Mouse (Mus musculus) urinary bladder, adult 2 months (tissue): ENCODE results near the gene Olfr1413. TPM values are rescaled to one million over a fixed set of nuclear protein-coding genes. Genes with fewer than 3 reads are reported as not detected.

Source experiments
- DNase-seq: peaks from one replicate; pipeline ENCODE4 v3.0.0; 2022; ENCODE audit warnings: low spot score
- polyA plus RNA-seq: library from polyadenylated mRNA; depleted of rRNA; stranded (reverse); fragments of >200 nt; gene quantifications from 2 replicates; pipeline ENCODE4 v1.2.3, GENCODE M21; 2012; rRNA removed

The Olfr1413 gene
- polyA plus RNA-seq, result not detected in 2 replicates

GRCm38 (mm10) chr1:92571022-92571421, at the start of gene Olfr1413:
Gene Olfr1413 (plus strand): TSS chr1:92571322.
- no peak for DNase-seq

- no peak for DNase-seq
Measured at GRCm38 (mm10) chr1:92521376-92521775, 49.7 kb upstream of the Olfr1413 start.

- no peak for DNase-seq
Measured at GRCm38 (mm10) chr1:92523764-92524163, 47.4 kb upstream of the Olfr1413 start.

GRCm38 (mm10) chr1:92536972-92537371, 34.1 kb upstream of the Olfr1413 start:
- DNase-seq, result no peak

- no peak for DNase-seq
Measured at GRCm38 (mm10) chr1:92539071-92539470, 32.1 kb upstream of the Olfr1413 start.

GRCm38 (mm10) chr1:92545929-92546328, 25.2 kb upstream of the Olfr1413 start:
- no peak for DNase-seq

GRCm38 (mm10) chr1:92585479-92585878, 14.4 kb downstream of the Olfr1413 start, which contains the start of gene Olfr1412:
Gene Olfr1412 (plus strand): TSS chr1:92585779.
- no peak for DNase-seq

GRCm38 (mm10) chr1:92594111-92594510, 23.0 kb downstream of the Olfr1413 start, which contains the start of gene Olfr1411:
Gene Olfr1411 (plus strand): TSS chr1:92594411.
- DNase-seq, result no peak

GRCm38 (mm10) chr1:92596019-92596418, 24.9 kb downstream of the Olfr1413 start:
- DNase-seq, result no peak

- no peak for DNase-seq
Measured at GRCm38 (mm10) chr1:92605482-92605881, 34.4 kb downstream of the Olfr1413 start, which contains the start of gene Olfr1410. Gene Olfr1410 (plus strand): TSS chr1:92605782.

GRCm38 (mm10) chr1:92607711-92608110, 36.6 kb downstream of the Olfr1413 start:
- no peak for DNase-seq

GRCm38 (mm10) chr1:92611008-92611407, 39.9 kb downstream of the Olfr1413 start:
- no peak for DNase-seq

GRCm38 (mm10) chr1:92613175-92613574, 42.1 kb downstream of the Olfr1413 start:
- no peak for DNase-seq

- DNase-seq, result no peak
Measured at GRCm38 (mm10) chr1:92614516-92614915, 43.4 kb downstream of the Olfr1413 start.

GRCm38 (mm10) chr1:92616046-92616445, 44.9 kb downstream of the Olfr1413 start:
- no peak for DNase-seq

GRCm38 (mm10) chr1:92617488-92617887, 46.4 kb downstream of the Olfr1413 start, which contains the start of gene Olfr12:
Gene Olfr12 (plus strand): TSS chr1:92617788.
- no peak for DNase-seq

- no peak for DNase-seq
Measured at GRCm38 (mm10) chr1:92618360-92618759, 47.2 kb downstream of the Olfr1413 start.

Other genes with a start within 250 kb of the Olfr1413 start
- gene Ndufa10, start 97.5 kb upstream of the Olfr1413 start, polyA plus RNA-seq, result 94.5 and 96.3 TPM in 2 replicates
- gene Olfr1416, start 86.2 kb upstream of the Olfr1413 start, polyA plus RNA-seq, result not detected in 2 replicates
- not detected in 2 replicates for gene Olfr1415, start 75.2 kb upstream of the Olfr1413 start, polyA plus RNA-seq
- not detected in 2 replicates for gene Olfr1414, start 52.7 kb upstream of the Olfr1413 start, polyA plus RNA-seq
- not detected in 2 replicates for gene Olfr1412, start 14.5 kb downstream of the Olfr1413 start, polyA plus RNA-seq
- not detected in 2 replicates for gene Olfr1411, start 23.1 kb downstream of the Olfr1413 start, polyA plus RNA-seq
- gene Olfr1410, start 34.5 kb downstream of the Olfr1413 start, polyA plus RNA-seq, result not detected in 2 replicates
- gene Olfr12, start 46.5 kb downstream of the Olfr1413 start, polyA plus RNA-seq, result not detected in 2 replicates
- 247 and 282 TPM in 2 replicates for gene Cops9, start 70.7 kb downstream of the Olfr1413 start, polyA plus RNA-seq
- gene Otos, start 77.5 kb downstream of the Olfr1413 start, polyA plus RNA-seq, result 0.14 and 0.15 TPM in 2 replicates